Mouse (Mus musculus) B cell, adult (primary cell): ENCODE results near the gene Dynlrb1. TPM values are rescaled to one million over a fixed set of nuclear protein-coding genes. Genes with fewer than 3 reads are reported as not detected.

Source experiments
- total RNA-seq: library from RNA; stranded (reverse); gene quantifications from 4 replicates; pipeline ENCODE4 v1.2.4, GENCODE M21; 2023; ENCODE audit not compliant: inconsistent age

Gene Dynlrb1
- total RNA-seq, result 74.9 to 99.7 TPM (median 94.0 TPM) in 4 replicates

DNA sequence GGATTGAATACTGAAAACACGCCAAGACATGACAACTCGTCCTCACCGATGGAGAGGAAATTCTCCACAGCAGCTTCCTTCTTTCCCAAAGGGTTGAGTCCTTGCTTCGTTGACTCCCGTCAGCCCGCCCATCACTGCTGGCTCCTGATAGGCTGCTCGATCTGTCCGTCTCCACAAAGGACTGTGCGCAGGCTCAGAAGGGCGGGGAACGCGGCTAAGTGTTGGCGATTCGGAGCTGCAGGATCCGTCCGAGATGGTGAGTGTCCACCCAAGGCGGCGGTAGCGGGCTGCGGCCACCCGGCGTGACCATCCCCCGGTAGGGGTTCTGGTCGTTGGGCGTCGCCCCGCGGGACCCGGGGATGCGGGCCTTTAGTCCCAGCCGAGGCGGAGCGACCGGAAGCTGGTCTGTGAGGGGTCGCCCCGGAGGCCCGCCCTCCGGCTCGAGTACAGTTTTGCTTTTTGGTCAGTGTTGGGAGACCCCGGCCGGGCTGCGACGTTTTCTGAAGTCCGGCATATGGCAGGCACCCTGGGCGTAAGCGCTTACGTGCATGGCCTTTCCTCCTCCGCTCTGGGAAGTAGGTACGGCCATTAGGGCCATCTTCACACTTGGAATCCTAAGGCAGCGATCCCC is at the start of gene Dynlrb1:
Gene Dynlrb1 (plus strand): TSS at position 172 of the 631 bp plus-strand sequence.

DNA sequence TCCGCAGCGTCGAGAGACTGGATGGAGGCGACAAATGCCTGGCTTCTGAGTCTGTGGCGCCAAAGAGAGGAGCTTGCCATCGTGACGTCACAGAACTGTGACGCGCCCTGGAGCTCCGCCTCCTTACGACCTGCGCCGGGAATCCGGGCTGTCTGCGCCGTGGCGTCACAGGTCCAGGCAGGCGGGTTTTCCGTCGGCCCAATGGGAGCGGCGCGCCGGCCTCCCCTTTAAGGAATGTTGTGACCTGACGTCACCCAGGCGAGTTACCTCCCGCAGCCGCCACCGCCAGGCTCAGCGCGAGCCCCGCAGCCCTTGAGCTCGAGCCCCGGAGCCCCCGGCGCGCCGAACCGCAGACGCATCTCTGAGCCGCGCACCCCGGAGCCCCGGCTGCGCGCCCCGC is 39.9 kb downstream of the Dynlrb1 start, which contains the start of gene Map1lc3a:
Gene Map1lc3a (plus strand): TSS at position 103 of the 400 bp plus-strand sequence.

Other genes with a start within 250 kb of the Dynlrb1 start
- gene Gm14226, start 218.3 kb upstream of the Dynlrb1 start, total RNA-seq, result not detected in 4 replicates
- 27.3 to 33.1 TPM (median 31.3 TPM) in 4 replicates for gene Ahcy, start 162.0 kb upstream of the Dynlrb1 start, total RNA-seq
- gene Itch, start 103.0 kb upstream of the Dynlrb1 start, total RNA-seq, result 88.7 to 102 TPM (median 91.2 TPM) in 4 replicates
- gene Map1lc3a, start 39.8 kb downstream of the Dynlrb1 start, total RNA-seq, result 32.7 to 43.3 TPM (median 37.9 TPM) in 4 replicates
- gene Pigu, start 120.9 kb downstream of the Dynlrb1 start, total RNA-seq, result 20.3 to 28.3 TPM (median 25.0 TPM) in 4 replicates
- 362 to 414 TPM (median 403 TPM) in 4 replicates for gene Trp53inp2, start 144.5 kb downstream of the Dynlrb1 start, total RNA-seq
- 57.2 to 64.8 TPM (median 61.7 TPM) in 4 replicates for gene Ncoa6, start 237.4 kb downstream of the Dynlrb1 start, total RNA-seq